Mouse (Mus musculus): ENCODE results near the gene Pkhd1. TPM values are rescaled to one million over a fixed set of nuclear protein-coding genes. Genes with fewer than 3 reads are reported as not detected.
"Not testable (repeated sequence)": the region's sequence is repeated elsewhere in the genome, so short reads cannot be mapped to it uniquely, and the experiment has no call there.

Gene Pkhd1
- polyA plus RNA-seq, 2 experiments from 2014 or later = not detected

- ATAC-seq = no peak
Measured at GRCm38 (mm10) chr1:20481843-20482242, 136.0 kb downstream of the Pkhd1 start.

GRCm38 (mm10) chr1:20478695-20479094, 139.2 kb downstream of the Pkhd1 start:
- ATAC-seq = no peak

GRCm38 (mm10) chr1:20478266-20478659, 139.6 kb downstream of the Pkhd1 start:
- no peak for ATAC-seq

- no peak for ATAC-seq
Measured at GRCm38 (mm10) chr1:20477561-20478265, 140.2 kb downstream of the Pkhd1 start.

GRCm38 (mm10) chr1:20470770-20471169, 147.1 kb downstream of the Pkhd1 start:
- no peak for ATAC-seq

- no peak for ATAC-seq
Measured at GRCm38 (mm10) chr1:20470317-20470716, 147.5 kb downstream of the Pkhd1 start.

- no peak for ATAC-seq
Measured at GRCm38 (mm10) chr1:20466481-20466880, 151.4 kb downstream of the Pkhd1 start.

GRCm38 (mm10) chr1:20454621-20455020, 163.2 kb downstream of the Pkhd1 start:
- ATAC-seq = no peak

- ATAC-seq = no peak
Measured at GRCm38 (mm10) chr1:20450074-20450473, 167.8 kb downstream of the Pkhd1 start.

- not testable (repeated sequence) for ATAC-seq
Measured at GRCm38 (mm10) chr1:20432026-20432425, 185.8 kb downstream of the Pkhd1 start.

GRCm38 (mm10) chr1:20429056-20429394, 188.8 kb downstream of the Pkhd1 start:
- no peak for ATAC-seq

- no peak for ATAC-seq
Measured at GRCm38 (mm10) chr1:20428370-20429055, 189.4 kb downstream of the Pkhd1 start.

- ATAC-seq = no peak
Measured at GRCm38 (mm10) chr1:20409411-20409967, 208.4 kb downstream of the Pkhd1 start.

GRCm38 (mm10) chr1:20398319-20398718, 219.5 kb downstream of the Pkhd1 start:
- ATAC-seq = no peak

GRCm38 (mm10) chr1:20364437-20364836, 253.4 kb downstream of the Pkhd1 start:
- ATAC-seq = no peak

GRCm38 (mm10) chr1:20344651-20345050, 273.2 kb downstream of the Pkhd1 start:
- no peak for ATAC-seq

GRCm38 (mm10) chr1:20311485-20311884, 306.4 kb downstream of the Pkhd1 start:
- no peak for ATAC-seq

- ATAC-seq = no peak
Measured at GRCm38 (mm10) chr1:20310925-20311324, 306.9 kb downstream of the Pkhd1 start.

- ATAC-seq = no peak
Measured at GRCm38 (mm10) chr1:20306116-20306515, 311.7 kb downstream of the Pkhd1 start.

- no peak for ATAC-seq
Measured at GRCm38 (mm10) chr1:20302943-20303578, 314.8 kb downstream of the Pkhd1 start.

GRCm38 (mm10) chr1:20302187-20302942, 315.5 kb downstream of the Pkhd1 start:
- no peak for ATAC-seq

GRCm38 (mm10) chr1:20301631-20302030, 316.2 kb downstream of the Pkhd1 start:
- no peak for ATAC-seq

- no peak for ATAC-seq
Measured at GRCm38 (mm10) chr1:20288696-20289095, 329.2 kb downstream of the Pkhd1 start.
